Mouse (Mus musculus): ENCODE measurements around the gene Galt.
A peak's percentile ranks its signal among the peaks of the same experiment; 100 is the strongest.
"Not testable (repeated sequence)": the region's sequence is repeated elsewhere in the genome, so short reads cannot be mapped to it uniquely, and the experiment has no call there.

Gene Galt

DNA sequence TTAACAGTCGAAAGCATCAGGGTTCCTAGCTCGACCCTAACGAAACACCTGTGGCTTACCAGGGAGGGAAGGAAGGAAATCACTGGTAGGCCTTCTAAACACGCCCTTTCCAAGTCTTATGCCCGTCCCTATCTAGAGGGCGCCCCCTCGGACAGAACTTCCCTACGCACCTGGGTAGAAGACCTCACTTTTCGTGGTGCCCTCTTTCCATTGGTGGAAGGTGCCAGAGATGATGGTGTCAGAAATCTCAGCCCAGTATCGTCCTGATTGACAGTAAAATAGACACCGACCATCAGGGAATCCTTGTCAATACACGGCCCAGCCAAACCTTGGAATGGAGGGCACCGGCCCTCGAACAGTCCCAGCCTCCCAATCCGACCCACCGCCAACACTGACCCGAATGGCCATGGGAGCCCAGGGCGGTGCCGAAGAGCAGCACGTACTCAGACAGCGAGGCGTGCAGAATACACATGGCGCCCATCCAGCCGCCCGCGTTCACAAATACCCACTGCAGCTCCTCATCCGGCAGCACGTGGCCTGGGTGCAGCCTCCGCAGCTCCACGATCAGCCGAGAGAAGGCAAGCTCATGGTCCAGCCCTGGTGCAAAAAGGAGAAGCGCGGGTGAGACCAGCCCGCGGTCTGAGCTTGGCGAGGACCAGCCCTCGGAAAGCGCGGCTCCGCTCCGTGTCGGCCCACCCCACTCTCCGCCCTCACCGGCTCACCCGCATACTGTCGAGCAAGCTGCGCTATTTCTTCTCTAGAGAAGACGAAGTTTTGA lies 14.5 kb upstream of the Galt start:
- peak; percentile 82 for DNase-seq

DNA sequence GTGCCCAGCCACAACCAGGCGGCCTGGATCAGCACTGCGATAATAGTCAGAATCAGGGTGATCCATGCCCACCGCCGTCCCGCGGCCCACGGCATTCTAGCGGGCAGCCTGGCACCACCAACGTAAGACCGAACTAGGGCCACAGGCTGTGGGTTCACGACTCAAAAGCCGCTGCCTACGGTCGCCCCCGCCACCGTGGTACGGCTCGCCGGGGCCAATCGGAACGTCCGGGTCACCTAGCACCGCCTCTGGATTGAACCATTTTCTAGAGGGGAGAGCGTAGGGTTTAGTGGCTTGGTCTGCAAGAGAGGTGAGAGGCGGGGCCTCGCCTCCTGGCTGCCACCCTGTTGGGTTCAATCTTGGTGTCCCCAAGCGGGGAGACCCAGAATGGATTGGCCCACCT lies 13.9 kb upstream of the Galt start:
- peak; percentile 95 for DNase-seq

DNA sequence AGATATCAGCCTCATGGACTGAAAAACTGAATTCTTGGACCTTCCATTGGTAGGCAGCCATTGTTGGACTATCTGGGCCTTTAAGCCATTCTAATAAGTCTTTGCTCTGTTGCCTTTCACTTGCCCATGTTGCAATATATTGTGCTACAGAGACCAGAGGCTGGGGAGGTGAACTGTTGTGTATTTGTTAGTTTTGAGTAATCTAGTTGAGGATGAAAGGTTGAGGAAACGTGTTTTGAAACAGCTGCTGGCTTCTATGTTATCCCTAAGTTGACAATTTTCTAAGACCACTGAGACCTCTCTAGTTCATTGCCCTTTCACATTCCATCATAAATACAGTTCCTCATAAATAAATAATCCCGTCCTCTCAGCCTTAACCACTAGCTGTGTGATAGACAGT lies 10.9 kb upstream of the Galt start:
- no peak for DNase-seq

DNA sequence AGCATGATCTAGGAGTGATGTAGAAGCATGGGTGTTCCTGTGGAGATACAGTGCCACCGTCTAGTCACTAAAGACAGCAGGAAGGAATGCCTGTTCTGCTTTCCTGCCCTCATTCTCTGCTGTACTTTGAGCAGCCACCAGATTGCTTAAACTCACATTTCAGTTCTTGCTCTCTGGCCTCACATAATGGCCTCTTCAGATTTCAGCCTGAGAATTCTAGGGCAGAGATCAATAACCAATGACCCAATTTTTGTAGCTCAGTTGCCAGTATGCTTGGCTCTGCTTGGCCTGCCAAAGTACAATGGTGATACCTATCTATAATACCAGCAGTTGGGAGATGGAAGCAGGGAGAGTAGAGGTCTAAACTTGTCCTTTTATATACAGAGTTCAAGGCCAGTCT lies 10.0 kb upstream of the Galt start:
- no peak for DNase-seq

DNA sequence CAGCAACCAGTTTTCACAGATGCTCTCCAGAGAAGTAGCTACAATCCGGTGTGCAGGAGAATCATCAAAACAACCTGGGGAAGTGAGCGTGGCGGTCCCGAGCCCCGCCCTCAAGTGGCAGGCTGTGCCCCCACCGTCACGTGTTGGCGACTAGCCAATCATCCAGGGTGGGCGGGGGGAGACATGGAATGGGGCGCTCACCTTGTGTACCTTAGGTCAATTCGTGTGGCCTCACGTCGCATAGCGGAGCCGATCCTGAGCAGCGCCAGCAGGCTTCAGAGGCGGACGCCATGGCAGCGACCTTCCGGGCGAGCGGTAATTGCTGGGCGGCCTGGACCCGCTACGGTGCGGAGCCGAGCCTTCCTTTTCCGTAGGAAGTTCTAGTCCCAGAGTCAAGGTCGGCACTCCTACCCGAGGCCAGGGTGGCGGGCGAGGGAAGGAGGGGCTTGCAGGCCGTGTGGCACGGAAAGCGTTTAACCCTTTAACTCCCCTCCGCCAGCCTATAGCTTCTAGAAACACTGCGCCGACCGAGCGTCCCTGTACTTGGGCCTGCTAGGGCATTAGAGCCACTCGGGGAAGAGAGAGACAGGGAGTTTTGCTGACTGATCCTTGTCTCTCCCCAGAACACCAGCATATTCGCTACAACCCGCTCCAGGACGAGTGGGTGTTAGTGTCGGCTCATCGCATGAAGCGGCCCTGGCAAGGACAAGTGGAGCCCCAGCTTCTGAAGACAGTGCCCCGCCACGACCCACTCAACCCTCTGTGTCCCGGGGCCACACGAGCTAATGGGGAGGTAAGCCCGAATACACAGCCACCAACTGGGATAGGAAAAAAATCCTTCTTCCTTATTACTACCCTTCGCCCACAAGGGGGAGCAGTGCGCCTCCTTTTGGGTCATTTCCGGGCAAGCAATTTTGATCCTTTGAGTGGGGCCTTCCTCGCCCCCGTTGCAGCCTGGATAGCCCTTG lies 594 bp downstream of the Galt start, which contains the start of gene Sigmar1:
TSS of gene Sigmar1 (minus strand) at position 820 of the 968 bp plus-strand sequence.
- peak; percentile 75 for DNase-seq

DNA sequence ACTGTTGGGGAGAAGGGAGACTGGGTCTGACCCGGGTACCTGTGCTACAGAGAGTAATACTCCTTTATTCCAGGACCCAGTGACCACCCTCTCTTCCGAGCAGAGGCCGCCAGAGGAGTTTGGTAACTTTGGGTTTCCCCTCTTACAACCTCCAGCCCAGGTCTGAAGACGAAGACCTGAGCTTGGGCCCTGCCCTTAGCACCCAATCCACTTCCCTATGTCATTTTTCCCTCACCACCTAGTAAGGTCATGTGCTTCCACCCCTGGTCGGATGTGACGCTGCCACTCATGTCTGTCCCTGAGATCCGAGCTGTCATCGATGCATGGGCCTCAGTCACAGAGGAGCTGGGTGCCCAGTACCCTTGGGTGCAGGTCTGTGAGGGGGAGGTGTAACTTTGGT lies 1.4 kb downstream of the Galt start:
- no peak for DNase-seq

DNA sequence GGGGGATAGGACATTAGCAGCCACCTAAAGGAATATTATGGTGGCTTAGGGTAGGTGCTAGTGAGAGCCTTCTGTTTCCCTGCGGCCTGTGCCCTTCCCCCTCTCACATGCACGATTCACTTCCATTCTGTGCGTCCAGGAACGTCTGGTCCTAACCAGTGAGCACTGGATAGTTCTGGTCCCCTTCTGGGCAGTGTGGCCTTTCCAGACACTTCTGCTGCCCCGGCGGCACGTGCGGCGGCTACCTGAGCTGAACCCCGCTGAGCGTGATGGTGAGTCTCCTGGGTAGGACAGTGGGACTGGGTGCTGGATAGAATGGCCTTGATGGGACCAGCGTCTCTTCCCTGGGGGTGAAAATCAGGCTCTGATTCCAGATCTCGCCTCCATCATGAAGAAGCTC lies 2.3 kb downstream of the Galt start:
- DNase-seq = no peak

DNA sequence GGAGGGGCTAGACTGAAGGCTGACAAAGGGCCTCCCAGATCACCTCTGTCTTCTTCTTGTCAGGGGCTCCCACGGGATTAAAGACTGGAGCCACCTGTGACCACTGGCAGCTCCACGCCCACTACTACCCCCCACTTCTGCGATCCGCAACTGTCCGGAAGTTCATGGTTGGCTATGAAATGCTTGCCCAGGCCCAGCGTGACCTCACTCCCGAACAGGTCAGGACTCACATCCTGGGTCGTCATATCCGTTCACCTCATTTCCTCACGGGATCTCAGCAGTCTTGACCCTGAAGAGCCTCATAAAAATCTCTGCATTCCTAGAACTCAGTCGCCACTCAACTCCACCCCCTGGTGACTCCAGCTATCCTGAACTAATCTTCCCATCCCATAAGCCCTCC lies 3.0 kb downstream of the Galt start:
- DNase-seq = no peak

DNA sequence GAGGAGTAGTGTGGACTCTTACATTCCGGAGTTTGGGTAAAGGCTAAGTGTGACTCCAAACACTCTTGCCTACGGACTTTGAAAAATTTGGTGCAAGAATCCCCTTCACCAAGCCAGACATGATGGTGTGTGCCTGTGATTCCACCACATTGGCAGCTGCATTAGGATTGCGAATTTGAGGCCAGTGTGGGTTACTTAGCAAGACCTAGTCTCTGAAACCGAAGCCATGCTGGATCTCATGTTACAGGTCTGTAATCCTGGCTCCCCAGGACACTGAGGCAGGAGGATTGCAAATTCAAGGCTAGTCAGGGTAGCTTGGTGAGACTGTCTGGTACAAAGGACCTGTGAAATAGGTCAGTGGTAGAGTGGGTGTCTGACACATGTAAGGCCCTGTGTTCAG lies 3.7 kb downstream of the Galt start:
- DNase-seq = no peak

DNA sequence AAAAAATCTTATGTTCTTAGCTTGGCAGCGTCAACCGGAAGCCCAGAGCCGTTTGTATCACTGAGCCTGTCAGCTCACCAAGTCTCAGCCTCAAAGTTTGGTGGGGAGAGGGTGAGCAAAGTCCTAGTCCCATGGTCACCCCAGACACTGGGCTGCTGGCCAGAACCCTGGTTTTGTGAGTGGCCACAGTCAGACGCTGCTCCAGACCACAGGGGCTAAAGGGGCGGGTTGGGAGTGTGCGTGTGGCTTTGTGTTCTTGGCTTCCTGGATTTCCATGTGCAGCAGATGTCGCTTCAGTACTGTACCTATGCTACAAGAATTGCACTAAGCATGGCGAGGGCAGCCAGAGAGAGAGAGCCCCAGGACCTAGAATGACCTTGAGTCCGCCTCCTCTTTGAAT lies 4.2 kb downstream of the Galt start:
- no peak for DNase-seq

DNA sequence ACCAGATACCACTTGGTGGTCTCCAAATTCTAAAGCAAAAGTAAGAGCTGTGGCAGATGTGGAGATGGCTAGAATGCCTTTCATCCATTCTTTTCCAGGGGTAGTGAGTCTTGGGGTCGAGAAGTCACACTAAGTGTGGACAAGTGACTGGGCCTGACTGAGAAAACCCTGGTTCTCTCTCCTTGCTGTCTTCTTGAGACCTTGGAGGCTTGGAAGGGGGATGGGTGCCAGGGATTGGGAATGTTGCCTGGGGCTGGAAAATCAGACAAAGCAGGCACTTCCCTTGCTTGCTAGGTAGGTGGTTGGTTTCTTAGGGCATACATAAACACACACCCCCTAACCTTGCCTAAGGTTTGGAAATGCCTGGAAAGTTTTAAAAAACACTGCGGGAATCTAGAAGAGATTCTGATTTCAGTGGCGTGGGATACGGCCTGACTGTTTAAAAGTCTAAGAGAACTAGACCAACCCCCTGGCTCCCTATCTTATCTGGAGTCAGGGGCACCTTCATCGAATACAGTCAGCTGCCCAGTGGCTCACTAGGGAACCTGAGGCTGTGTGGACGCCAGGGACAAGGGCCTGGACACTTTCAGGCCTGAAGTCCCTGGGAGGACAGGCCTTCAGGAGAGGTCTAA lies 4.7 kb downstream of the Galt start:
- no peak for DNase-seq

DNA sequence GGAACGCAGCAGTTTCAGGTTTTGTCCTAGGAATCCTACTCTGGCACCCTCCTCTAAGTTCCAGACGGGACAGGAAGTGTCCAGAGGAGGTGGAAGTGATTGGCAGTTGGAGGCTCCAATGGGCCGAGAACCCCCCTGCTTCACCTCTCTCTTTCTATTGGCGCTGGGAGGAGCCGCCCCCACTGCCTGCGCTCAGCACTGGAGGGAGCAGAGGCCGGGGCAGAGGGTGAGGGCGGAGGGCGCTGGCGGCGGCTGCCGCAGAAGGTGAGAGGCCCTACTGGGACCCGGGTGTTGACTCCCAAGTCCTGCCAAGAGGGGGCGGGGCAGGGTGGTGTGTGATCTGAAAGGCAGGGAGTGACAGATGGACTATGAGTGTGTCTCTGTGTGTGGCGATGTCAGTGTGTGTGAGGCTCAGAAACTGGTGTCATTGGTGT lies 5.3 kb downstream of the Galt start:
- DNase-seq = peak; percentile 87

DNA sequence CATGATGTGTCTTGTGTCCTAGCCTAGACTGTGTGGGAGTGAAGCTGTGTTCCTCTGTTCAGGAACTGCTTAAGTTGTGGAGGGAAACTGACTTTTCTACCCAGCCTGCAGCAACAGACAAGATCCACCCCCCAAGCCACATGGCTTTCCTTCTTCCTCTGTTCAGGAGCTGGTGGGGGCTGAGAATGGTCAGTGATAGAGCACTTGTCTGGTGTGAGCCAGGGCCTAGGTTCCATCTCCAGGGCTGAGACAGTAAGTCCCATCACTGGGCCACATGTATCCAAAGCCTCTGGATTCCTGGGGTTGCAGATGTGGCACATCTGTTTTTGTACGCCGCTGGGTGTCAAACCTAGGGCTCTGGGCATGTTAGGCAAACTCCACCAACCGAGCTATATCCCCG lies 5.9 kb downstream of the Galt start:
- no peak for DNase-seq

DNA sequence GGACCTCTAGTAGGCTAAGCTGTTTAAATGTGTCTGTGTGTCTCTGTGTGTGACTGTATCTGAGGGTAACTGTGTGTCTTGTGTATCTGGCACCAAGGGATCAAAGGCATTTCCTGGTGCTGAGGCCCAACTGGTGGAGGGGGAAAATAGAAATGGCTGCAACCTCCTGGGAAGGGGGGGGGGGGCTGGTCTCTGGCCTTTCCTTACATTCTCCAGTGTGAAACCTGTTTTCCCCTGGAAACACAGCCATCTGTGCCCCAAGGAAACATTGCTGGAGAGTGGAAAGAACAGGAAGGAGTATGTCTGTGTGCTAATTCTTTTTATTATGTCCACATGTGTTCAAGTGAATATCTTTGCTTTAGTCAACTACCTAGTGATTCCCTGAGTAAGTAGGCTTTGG lies 6.7 kb downstream of the Galt start:
- DNase-seq = no peak

DNA sequence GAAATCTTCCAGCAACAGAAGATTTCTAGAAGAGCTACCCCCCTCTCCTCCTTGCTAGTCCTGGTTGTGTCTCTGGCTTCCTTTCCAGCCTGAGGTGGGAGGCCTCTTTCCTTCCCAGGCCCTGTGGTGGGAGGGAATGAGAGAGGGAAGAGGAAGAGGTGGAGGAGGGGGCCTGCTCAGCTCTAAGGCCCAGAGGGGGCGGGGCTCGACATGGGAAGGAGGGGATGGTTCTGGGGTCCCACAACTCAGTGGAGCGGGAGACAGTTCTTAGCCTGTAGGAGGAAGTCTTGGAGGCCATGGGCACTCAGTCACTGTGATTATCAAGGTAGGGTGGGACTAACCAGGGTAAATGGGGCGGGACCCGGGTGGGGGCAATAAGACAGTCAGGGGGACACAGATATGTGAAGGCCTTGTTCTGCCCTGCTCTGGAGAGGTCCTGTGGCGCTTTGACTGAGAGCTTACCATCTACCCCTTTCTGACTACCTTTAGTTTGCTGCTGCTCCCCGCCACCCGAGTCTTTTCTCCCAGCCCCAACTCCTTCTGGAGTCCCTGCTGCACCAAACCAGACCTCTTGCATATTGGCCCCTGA lies 7.2 kb downstream of the Galt start:
- no peak for DNase-seq

DNA sequence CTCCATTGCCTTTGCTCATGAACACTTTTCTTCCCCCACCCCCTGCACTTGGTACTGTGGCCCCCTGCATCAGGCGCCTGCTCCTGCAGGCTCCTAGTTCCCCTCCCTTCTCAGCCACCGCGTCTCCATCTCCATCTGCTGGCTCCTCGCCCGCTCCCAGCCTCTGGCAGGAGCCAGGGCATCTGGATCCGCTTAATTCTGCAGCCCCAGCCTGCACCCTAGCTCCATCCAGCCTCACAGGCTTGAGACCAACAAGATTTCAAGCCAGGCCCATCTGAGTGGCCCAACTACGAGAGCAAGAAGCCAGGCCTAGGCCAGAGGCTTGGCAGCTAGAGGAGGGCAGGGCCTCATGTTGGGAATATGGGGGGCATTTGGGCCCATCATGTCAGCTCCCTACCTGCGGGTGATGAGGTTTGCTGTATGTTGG lies 7.7 kb downstream of the Galt start:
- not testable (repeated sequence) for DNase-seq

DNA sequence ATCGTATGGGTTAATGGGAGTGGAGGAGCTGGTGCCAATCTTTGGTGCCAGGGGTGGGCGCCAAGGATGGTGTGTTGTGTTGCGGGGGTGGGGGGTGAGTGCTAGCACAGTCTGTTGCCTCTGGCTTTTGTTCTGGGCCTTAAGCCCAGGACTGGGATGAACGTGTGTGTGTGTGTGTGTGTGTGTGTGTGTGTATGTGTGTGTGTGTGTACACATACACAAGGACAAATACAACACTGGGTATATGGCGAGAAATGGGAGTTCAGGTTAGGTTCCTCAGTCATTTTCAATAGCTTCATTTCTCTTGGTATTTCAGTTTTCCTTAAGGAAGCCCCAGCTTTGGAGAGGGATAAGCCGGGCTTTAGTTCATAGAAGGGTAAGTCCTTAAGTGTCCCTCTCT lies 8.1 kb downstream of the Galt start:
- not testable (repeated sequence) for DNase-seq

DNA sequence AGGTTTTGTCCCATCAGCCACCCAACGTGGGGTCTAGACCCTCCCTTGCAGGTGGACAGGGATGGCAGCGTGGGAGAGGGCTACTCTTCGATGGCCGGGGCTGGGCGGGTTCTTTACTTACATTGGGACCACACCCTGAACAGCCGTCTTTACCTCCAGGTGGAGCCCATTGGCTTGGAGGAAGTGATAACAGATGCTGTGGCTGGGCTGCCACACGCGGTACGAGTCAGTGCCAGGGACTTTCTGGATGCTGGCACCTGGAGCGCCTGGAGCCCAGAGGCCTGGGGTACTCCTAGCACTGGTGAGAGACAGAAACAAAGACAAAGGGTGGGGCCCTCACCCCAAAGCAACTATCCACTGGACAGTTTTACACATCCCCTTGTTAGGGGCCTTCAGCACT lies 12.3 kb downstream of the Galt start:
- not testable (repeated sequence) for DNase-seq

DNA sequence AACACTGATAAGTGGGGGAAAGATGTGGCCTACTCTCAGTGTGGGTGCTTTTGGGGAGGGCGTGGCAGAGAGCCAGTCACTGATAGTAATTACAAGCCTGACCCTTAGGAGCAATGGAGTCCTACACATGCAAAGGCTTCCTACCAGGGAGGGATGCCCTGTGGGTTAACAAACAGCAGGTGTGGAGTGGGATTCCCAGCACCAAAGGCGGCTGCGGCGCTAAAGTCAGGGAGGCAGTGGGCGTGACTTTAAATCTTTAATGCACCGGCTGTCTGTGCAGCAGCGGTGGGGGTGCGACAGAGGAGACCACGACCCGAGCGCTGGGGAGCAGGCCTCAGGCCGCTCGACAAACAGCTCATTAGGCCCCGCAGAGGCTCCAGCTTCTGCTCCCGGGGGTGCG lies 17.9 kb downstream of the Galt start:
- DNase-seq = not testable (repeated sequence)

DNA sequence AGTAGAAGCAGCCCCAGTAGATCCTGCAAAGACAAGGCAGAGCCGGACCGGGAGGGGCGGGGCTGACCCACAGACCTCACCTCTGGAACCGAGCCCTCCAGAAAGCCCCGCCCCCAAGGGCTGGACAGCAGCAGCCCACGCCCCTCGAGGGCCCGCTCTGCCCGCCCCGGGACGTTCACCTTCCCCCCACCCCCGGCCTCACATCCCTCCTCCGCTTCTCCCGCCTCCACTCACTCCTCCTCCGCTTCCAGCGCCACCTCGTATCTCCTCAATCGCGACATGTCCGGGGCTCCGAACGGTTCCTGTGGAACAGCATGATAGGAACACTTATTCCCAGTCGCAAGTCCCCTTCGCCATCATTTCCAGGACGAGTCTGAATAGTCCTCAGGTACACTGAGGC lies 18.5 kb downstream of the Galt start:
- DNase-seq = not testable (repeated sequence)

DNA sequence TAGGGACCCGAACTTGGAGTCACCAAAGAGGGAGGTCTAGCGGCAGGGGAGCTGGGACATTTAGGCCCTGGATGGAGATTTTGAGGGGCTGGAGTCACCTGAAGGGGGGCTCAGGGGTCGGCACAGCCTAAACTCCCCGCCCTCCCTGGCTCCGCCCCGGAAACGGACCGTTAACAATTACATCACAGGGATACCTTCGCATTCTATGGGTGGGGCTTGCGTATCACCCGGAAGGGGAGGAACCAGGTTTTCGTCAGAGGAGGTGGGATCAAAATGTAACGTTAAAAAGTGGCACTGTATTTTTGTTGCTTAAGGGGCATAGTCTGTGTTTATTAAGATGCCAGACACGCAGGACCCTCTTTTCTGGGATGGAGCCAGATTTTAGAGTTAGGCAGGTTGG lies 19.0 kb downstream of the Galt start, which contains the start of gene Ccl27a:
TSS of gene Ccl27a (minus strand) at position 246 of the 400 bp plus-strand sequence.
- DNase-seq = peak; percentile 81

DNA sequence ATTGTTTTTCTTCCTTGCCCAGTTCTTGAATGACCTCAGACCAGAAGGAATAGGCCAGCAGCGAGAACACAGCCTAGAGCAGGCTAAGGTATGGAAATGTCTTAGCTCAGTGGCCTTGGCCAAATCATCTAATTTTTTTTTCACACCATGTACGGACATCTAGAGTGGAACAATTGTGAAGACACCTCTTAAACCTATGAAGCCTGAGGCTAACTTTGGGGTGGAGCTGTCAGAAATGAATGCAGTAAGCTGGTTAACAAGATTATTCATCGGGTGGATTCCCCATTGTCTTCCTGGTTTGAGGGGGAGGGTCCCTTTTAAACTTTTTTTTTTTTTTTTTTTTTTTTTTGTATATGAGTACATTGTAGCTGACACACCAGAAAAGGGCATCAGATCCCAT lies 19.5 kb downstream of the Galt start:
- not testable (repeated sequence) for DNase-seq

DNA sequence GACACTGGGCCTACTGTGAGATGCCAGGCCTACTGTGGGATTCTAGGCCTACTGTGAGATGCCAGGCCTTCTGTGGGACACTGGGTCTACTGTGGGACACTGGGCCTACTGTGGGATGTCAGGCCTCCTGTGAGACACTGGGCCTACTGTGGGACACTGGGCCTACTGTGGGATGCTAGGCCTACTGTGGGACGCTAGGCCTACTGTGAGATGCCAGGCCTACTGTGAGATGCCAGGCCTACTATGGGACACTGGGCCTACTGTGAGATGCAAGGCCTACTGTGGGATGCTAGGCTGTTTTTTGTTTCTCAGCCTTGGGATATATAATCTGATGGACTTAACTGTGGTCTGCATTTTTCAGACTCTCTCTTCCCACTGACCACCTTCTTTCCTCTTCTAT lies 20.8 kb downstream of the Galt start:
- not testable (repeated sequence) for DNase-seq

Data from layer of hippocampus, adult 9-11 months (tissue).